Mouse (Mus musculus) adrenal gland, adult 10 weeks (tissue): ENCODE data around the gene Lsm14a. TPM values are rescaled to one million over a fixed set of nuclear protein-coding genes. Genes with fewer than 3 reads are reported as not detected.

Source experiments
- polyA plus RNA-seq: library from polyadenylated mRNA; stranded (reverse); fragments of 350-450 nt; fragmentation: Illumina TruSeq; extraction: RNeasy Lipid Tissue Mini Kit (QIAGEN cat#74804); gene quantifications from one replicate; pipeline ENCODE4 v1.2.3, GENCODE M21; 2014; ENCODE audit warnings: low read depth, low replicate concordance

Gene Lsm14a
- 152 TPM for polyA plus RNA-seq

DNA sequence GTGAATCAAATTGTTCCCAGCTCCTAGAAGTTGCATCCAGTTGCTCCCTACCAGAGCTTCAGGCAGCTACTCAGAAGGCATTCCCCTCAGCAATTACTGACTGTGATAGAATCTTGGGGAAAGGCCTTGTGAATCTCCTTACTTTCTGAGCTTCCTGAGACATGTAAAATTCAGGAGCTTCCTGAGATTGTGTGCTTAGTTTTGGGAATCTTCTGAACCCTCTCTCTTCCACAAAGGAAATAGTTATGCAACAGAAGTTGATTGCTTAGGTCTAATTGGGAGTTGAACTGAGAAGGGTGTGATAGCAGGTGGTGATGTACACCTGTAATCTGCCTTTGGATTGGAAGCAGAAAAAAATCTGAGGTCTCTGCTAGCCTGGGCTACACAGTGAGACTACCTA lies at the start of gene Lsm14a:
Gene Lsm14a, minus strand, starts transcription at position 101 of the 400 bp plus-strand sequence.

DNA sequence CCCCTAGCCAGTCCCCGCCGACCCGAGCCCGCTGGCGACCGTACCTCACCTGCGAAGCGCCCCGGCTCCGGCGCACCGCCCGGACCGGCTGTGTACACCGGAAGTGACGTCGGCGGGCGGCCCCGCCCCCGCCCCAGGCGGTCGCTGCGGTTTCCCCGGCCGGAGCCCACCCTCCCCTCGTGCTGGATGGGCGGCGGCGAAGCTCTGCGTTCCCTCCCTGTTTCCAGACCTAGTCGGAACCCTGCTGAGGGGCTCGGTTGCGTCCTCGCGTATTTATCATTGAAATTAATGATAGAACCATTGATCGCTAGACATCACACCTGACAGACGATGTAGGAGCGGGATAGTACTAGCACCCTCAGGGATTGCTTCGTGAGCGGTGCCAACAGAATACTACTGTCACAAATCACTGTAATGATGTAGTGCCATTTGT lies 79.7 kb downstream of the Lsm14a start, which contains the start of gene 4931406P16Rik:
Gene 4931406P16Rik, minus strand, starts transcription at position 109 of the 433 bp plus-strand sequence.

Other genes with a start within 250 kb of the Lsm14a start
- 102 TPM for gene Uba2, start 223.7 kb downstream of the Lsm14a start, polyA plus RNA-seq
- gene Pdcd2l, start 196.7 kb downstream of the Lsm14a start, polyA plus RNA-seq, result 4.0 TPM
- gene Gpi1, start 163.0 kb downstream of the Lsm14a start, polyA plus RNA-seq, result 34.3 TPM
- not detected for gene Gm6096, start 142.3 kb downstream of the Lsm14a start, polyA plus RNA-seq
- 92.0 TPM for gene 4931406P16Rik, start 79.8 kb downstream of the Lsm14a start, polyA plus RNA-seq